Mouse (Mus musculus) CH12.LX (cell line): ENCODE data around the gene B4galt3. TPM values are rescaled to one million over a fixed set of nuclear protein-coding genes. Genes with fewer than 3 reads are reported as not detected.
"Not testable (repeated sequence)": the region's sequence is repeated elsewhere in the genome, so short reads cannot be mapped to it uniquely, and the experiment has no call there.

Experiments
- DNase-seq: peaks from one replicate; pipeline ENCODE4 v3.0.0-alpha.2; 2013; ENCODE audit errors: extremely low read depth
- H3K27ac ChIP-seq: 2 replicates; pipeline ENCODE4 v1.5.1; 2012; ENCODE audit warnings: low read depth, mild to moderate bottlenecking, control low read depth, moderate library complexity; ENCODE audit not compliant: insufficient read depth
- H3K27me3 ChIP-seq: replicated peaks from 2 replicates; pipeline ENCODE3; 2012; ENCODE audit warnings: inconsistent platforms
- H3K36me3 ChIP-seq, 2 experiments: replicated peaks in 1 of 2; 2 replicates each; pipeline versions ENCODE3 to v1.6.1; 2012; ENCODE audit warnings: inconsistent platforms in 1 of 2, low read length in 1 of 2, mild to moderate bottlenecking in 1 of 2, mixed read lengths in 1 of 2, moderate library complexity in 1 of 2; ENCODE audit not compliant: control insufficient read depth in 1 of 2, insufficient read depth in 1 of 2
- H3K4me1 ChIP-seq, 2 experiments: 2 replicates each; pipeline ENCODE4 v1.6.1; 2012; ENCODE audit warnings: inconsistent platforms in 1 of 2, moderate library complexity in 1 of 2; ENCODE audit not compliant: insufficient read depth in 2 of 2, control insufficient read depth in 1 of 2
- H3K4me2 ChIP-seq: 2 replicates; pipeline ENCODE4 v1.6.1; 2012; ENCODE audit warnings: low read depth, mild to moderate bottlenecking, control low read depth; ENCODE audit not compliant: poor library complexity, insufficient read depth, severe bottlenecking
- H3K4me3 ChIP-seq, 3 experiments: fragments of 150-350 bp in 1 of 3; sonication (generic) in 1 of 3; replicated peaks in 1 of 3; 2 replicates each; pipeline versions ENCODE3 to v1.5.1; 2011 to 2012; ENCODE audit warnings: low read depth in 2 of 3, low read length in 2 of 3, mild to moderate bottlenecking in 2 of 3, moderate library complexity in 2 of 3, control low read depth in 1 of 3, improper control_type of control experiment in 1 of 3, inconsistent platforms in 1 of 3, mixed read lengths in 1 of 3; ENCODE audit not compliant: poor library complexity in 1 of 3
- H3K79me2 ChIP-seq: replicated peaks from 2 replicates; pipeline ENCODE4 v1.6.1; 2012; ENCODE audit warnings: mild to moderate bottlenecking, moderate library complexity; ENCODE audit not compliant: control insufficient read depth, poor library complexity, insufficient read depth, severe bottlenecking; ENCODE audit errors: extremely low read depth
- H3K9ac ChIP-seq: 2 replicates; pipeline ENCODE4 v1.6.1; 2012; ENCODE audit warnings: low read depth, mild to moderate bottlenecking, control low read depth, moderate library complexity; ENCODE audit not compliant: insufficient read depth
- H3K9me3 ChIP-seq: replicated peaks from 2 replicates; pipeline ENCODE3; 2012; ENCODE audit warnings: low read length, inconsistent platforms, mixed read lengths
- CHD1 ChIP-seq: IDR thresholded peaks from 2 replicates; pipeline ENCODE4 v1.6.1; 2012; ENCODE audit warnings: low read depth, low read length, improper control_type of control experiment, inconsistent platforms
- E2F4 ChIP-seq: IDR thresholded peaks from 2 replicates; pipeline ENCODE4 v1.6.1; 2011; ENCODE audit warnings: low read depth, low read length, improper control_type of control experiment; ENCODE audit not compliant: insufficient replicate concordance
- ELF1 ChIP-seq: IDR thresholded peaks from 2 replicates; pipeline ENCODE4 v1.6.1; 2014; ENCODE audit warnings: low read depth, mild to moderate bottlenecking, inconsistent platforms, low read length, improper control_type of control experiment
- EP300 ChIP-seq: IDR thresholded peaks from 2 replicates; pipeline ENCODE4 v1.6.1; 2011; ENCODE audit warnings: low read length, improper control_type of control experiment
- ETS1 ChIP-seq: conservative IDR thresholded peaks from 2 replicates; pipeline ENCODE4 v1.6.1; 2012; ENCODE audit warnings: low read depth, mild to moderate bottlenecking, inconsistent platforms, low read length, improper control_type of control experiment, moderate library complexity
- HCFC1 ChIP-seq: IDR thresholded peaks from 2 replicates; pipeline ENCODE4 v1.6.1; 2012; ENCODE audit warnings: low read depth, mild to moderate bottlenecking, inconsistent platforms, low read length, improper control_type of control experiment
- JUN ChIP-seq: IDR thresholded peaks from 2 replicates; pipeline ENCODE4 v1.6.1; 2011; ENCODE audit warnings: low read depth, mild to moderate bottlenecking, low read length, improper control_type of control experiment, moderate library complexity; ENCODE audit not compliant: insufficient read depth
- MAX ChIP-seq: IDR thresholded peaks from 2 replicates; pipeline ENCODE4 v1.6.1; 2011; ENCODE audit warnings: low read length, improper control_type of control experiment
- MEF2A ChIP-seq: IDR thresholded peaks from 2 replicates; pipeline ENCODE4 v1.6.1; 2014; ENCODE audit warnings: low read depth, mild to moderate bottlenecking, inconsistent platforms, low read length, improper control_type of control experiment, borderline replicate concordance
- NELFE ChIP-seq: IDR thresholded peaks from 2 replicates; pipeline ENCODE4 v1.6.1; 2011; ENCODE audit warnings: low read depth, low read length, improper control_type of control experiment
- PAX5 ChIP-seq: IDR thresholded peaks from 2 replicates; pipeline ENCODE4 v1.6.1; 2012; ENCODE audit warnings: low read length, inconsistent platforms, mixed read lengths
- POLR2AphosphoS2 ChIP-seq: IDR thresholded peaks from 2 replicates; pipeline ENCODE4 v1.6.1; 2011; ENCODE audit warnings: low read depth, low read length, improper control_type of control experiment
- SIN3A ChIP-seq: IDR thresholded peaks from 2 replicates; pipeline ENCODE4 v1.6.1; 2012; ENCODE audit warnings: low read length, improper control_type of control experiment, inconsistent platforms
- SMC3 ChIP-seq: IDR thresholded peaks from 2 replicates; pipeline ENCODE4 v1.6.1; 2011; ENCODE audit warnings: low read depth, low read length, improper control_type of control experiment
- TBP ChIP-seq: conservative IDR thresholded peaks from 2 replicates; pipeline ENCODE4 v1.6.1; 2011; ENCODE audit warnings: low read depth, low read length, improper control_type of control experiment
- TCF12 ChIP-seq: IDR thresholded peaks from 2 replicates; pipeline ENCODE4 v1.6.1; 2014; ENCODE audit warnings: low read depth, mild to moderate bottlenecking, inconsistent platforms, low read length, improper control_type of control experiment
- ZC3H11A ChIP-seq: IDR thresholded peaks from 2 replicates; pipeline ENCODE4 v1.6.1; 2012; ENCODE audit warnings: low read depth, mild to moderate bottlenecking, inconsistent platforms, low read length, improper control_type of control experiment
- ZKSCAN1 ChIP-seq: IDR thresholded peaks from 2 replicates; pipeline ENCODE4 v1.6.1; 2012; ENCODE audit warnings: low read depth, inconsistent platforms, low read length, improper control_type of control experiment, borderline replicate concordance
- ZNF384 ChIP-seq: IDR thresholded peaks from 2 replicates; pipeline ENCODE4 v1.6.1; 2012; ENCODE audit warnings: low read depth, low read length, improper control_type of control experiment, inconsistent platforms
- dilution Hi-C: fragments of 300-500 bp; cut with MboI; formaldehyde crosslinking; loops from 2 replicates; pipeline ENCODE4 v1.14.3; 2020; ENCODE audit warnings: low sequenced_read_pairs; ENCODE audit not compliant: extremely low pct_unique_long_range_greater_than_20kb, extremely low pct_ligation_motif_present
- in situ Hi-C: fragments of 300-500 bp; cut with MboI; formaldehyde crosslinking; loops from 3 replicates; pipeline ENCODE4 v1.14.3; 2019; ENCODE audit warnings: low sequenced_read_pairs, low pct_ligation_motif_present, low pct_unique_long_range_greater_than_20kb, mixed read lengths
- polyA plus RNA-seq: library from polyadenylated mRNA; unstranded; fragments of >175 nt; gene quantifications from 2 replicates; pipeline ENCODE4 v1.2.1, GENCODE M21; 2012; ENCODE audit warnings: low read depth; ENCODE audit not compliant: insufficient read length
- total RNA-seq, 2 experiments: library from RNA; depleted of rRNA; stranded (reverse); fragments of 300-350 nt in 1 of 2; fragments of >200 nt in 1 of 2; gene quantifications; 2 replicates each; pipeline ENCODE4 v1.2.3; 2012 to 2014

Gene B4galt3
- total and polyA plus RNA-seq, 3 experiments = 19.3 to 27.8 (median 23.1) TPM

- no peak for TF ChIP-seq MAX
- no peak for TF ChIP-seq MEF2A
- TF ChIP-seq JUN = no peak
- TF ChIP-seq POLR2AphosphoS2 = no peak
- no peak for TF ChIP-seq EP300
- TF ChIP-seq ETS1 = no peak
- no peak for TF ChIP-seq ELF1
- TF ChIP-seq TBP = no peak
- no peak for TF ChIP-seq ZKSCAN1
- TF ChIP-seq CHD1 = no peak
- TF ChIP-seq ZNF384 = no peak
- TF ChIP-seq SMC3 = no peak
- no peak for TF ChIP-seq SIN3A
- no peak for TF ChIP-seq HCFC1
- no peak for TF ChIP-seq TCF12
- Histone ChIP-seq H3K4me3 (no peak overlapping the region), H3K4me2 (no peak overlapping the region), H3K27me3 (no peaks in the 10 kb centered on the region), H3K4me1 (peaks cover 0 to 14% of the 10 kb centered on the region in 2 experiments; a peak in 2 of 4 replicates), H3K79me2 (peaks cover 10% of the 10 kb centered on the region), H3K27ac (no peak overlapping the region), H3K9ac (no peak overlapping the region), H3K9me3 (no peaks in the 10 kb centered on the region), H3K36me3 (peaks cover 77 to 94% of the 10 kb centered on the region in 2 experiments)
- in situ Hi-C loops (no loop called here), dilution Hi-C loops (no loop called here)
- no peak for DNase-seq
Measured at GRCm38 (mm10) chr1:171240911-171241310, 29.2 kb upstream of the B4galt3 start.

GRCm38 (mm10) chr1:171241952-171242351 is 28.2 kb upstream of the B4galt3 start:
- H3K4me3 ChIP-seq, in situ Hi-C loops, H3K9ac ChIP-seq, dilution Hi-C loops, H3K9me3 ChIP-seq, H3K27ac ChIP-seq, H3K4me2 ChIP-seq, DNase-seq, H3K27me3 ChIP-seq: not testable (repeated sequence)
- peaks cover 69 to 84% of the 10 kb centered on the region in 2 experiments for H3K36me3 ChIP-seq
- peaks cover 0 to 17% of the 10 kb centered on the region in 2 experiments; a peak in 2 of 4 replicates for H3K4me1 ChIP-seq
- H3K79me2 ChIP-seq = peaks cover 20% of the 10 kb centered on the region

GRCm38 (mm10) chr1:171245353-171245752 is 24.8 kb upstream of the B4galt3 start:
- TF ChIP-seq TBP (no peak), ZC3H11A (no peak), NELFE (no peak), PAX5 (no peak), E2F4 (no peak), ZNF384 (no peak)
- TF ChIP-seq, all 38 proteins: peak for 0
- Histone ChIP-seq H3K9ac (no peak overlapping the region), H3K4me3 (no peak overlapping the region), H3K79me2 (peaks cover 20% of the 10 kb centered on the region), H3K4me2 (no peak overlapping the region), H3K27me3 (no peaks in the 10 kb centered on the region), H3K36me3 (peaks cover 39 to 50% of the 10 kb centered on the region in 2 experiments), H3K9me3 (no peaks in the 10 kb centered on the region), H3K4me1 (peaks cover 11 to 47% of the 10 kb centered on the region in 2 experiments), H3K27ac (no peak overlapping the region)
- in situ Hi-C loops (no loop called here), dilution Hi-C loops (no loop called here)
- no peak for DNase-seq
